ENCODE assay signal across 27 mouse cellular contexts in the genomic region with DNA sequence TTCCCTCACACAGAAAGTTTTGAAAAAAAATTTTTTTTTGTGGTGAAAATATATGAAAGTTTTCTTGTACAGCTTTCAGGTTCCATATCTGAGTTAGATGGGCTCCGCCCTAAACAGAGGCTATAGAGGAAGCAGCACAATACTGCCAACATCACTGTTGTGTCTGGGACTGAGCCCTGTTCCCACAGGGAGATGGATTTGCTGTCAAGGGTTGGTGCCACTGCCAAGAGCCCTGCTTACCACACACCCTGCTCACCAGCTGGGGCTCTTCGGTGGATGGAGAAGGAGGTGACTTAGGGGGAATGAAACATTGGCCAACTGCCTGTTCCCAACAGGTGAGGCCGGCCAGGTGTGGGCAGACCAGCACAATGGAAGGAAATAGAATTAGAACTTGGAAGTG. TPM values are rescaled to one million over a fixed set of nuclear protein-coding genes. Genes with fewer than 3 reads are reported as not detected.
DNase-seq lines count a peak whose midpoint lies in the region; ATAC-seq lines count a peak whose summit lies in the region.
"Had no signal": no experiment of that assay in that cellular context is flagged by ENCODE, and none has a peak within 500 bp of the region (broad histone marks: within the 10 kb centered on the region; RNA-seq: fewer than 3 reads in every experiment).

No protein-coding gene starts in this region.

- H3K4me1 ChIP-seq in hindbrain, embryonic 16.5 days (ENCODE audit: control insufficient read depth, insufficient read depth, low read depth, low read length): peaks cover 3% of the 10 kb centered on the region; the same call in 1 of the 2 replicates
- peaks cover 34% of the 10 kb centered on the region for H3K4me1 ChIP-seq in hindbrain, embryonic 10.5 days (replicated peaks)
- H3K4me1 ChIP-seq: embryonic facial prominence, embryonic 15.5 days; heart, embryonic 12.5 days; limb, embryonic 12.5 days; midbrain, embryonic 15.5 days; neural tube, embryonic 13.5 days had no signal

- peak; percentile 83 for ATAC-seq in hindbrain, embryonic 16.5 days
- peak; percentile 47; the same call in 1 of the 2 replicates for ATAC-seq in granulocyte monocyte progenitor cell, adult 5-6 weeks (replicated peaks; ENCODE audit: poor library complexity, severe bottlenecking)
- no peak for ATAC-seq in cerebellum, adult (ENCODE audit: insufficient number of reproducible peaks, low FRiP score, low TSS enrichment)
- ATAC-seq: forebrain, embryonic 14.5 days; intestine, embryonic 16.5 days; liver, postnatal 0 days; midbrain, embryonic 15.5 days had no signal

- H3K36me3 ChIP-seq in hindbrain, embryonic 16.5 days (ENCODE audit: control insufficient read depth, insufficient read depth, low read length): no peaks in the 10 kb centered on the region
- peaks cover 77% of the 10 kb centered on the region for H3K36me3 ChIP-seq in hindbrain, embryonic 10.5 days
- H3K36me3 ChIP-seq: embryonic facial prominence, embryonic 15.5 days; heart, embryonic 12.5 days; hindbrain, embryonic 15.5 days; limb, embryonic 12.5 days; midbrain, embryonic 15.5 days; neural tube, embryonic 13.5 days had no signal

- no peak for DNase-seq in hindbrain, embryonic 10.5 days (ENCODE audit: low spot score)
- DNase-seq in ovary, adult 18-20 months (ENCODE audit: low spot score): peak; percentile 22
- no peak for DNase-seq in ovary, postnatal 10 days (ENCODE audit: low spot score)
- no peak for DNase-seq in B cell, adult 2 months
- DNase-seq: cerebellum, adult 18-20 months; cerebellum, postnatal 25 days; embryo, embryonic 11 days; gastrocnemius, adult 2 months; heart, adult 18-20 months; heart, postnatal 10 days; kidney, adult 9 months; kidney, postnatal 14 days; liver, postnatal 0 days had no signal

- H3K27ac ChIP-seq in hindbrain, embryonic 16.5 days (ENCODE audit: low read depth, low read length): no peak overlapping the region
- H3K27ac ChIP-seq in hindbrain, embryonic 10.5 days: no peak overlapping the region
- H3K27ac ChIP-seq: embryonic facial prominence, embryonic 15.5 days; gastrocnemius, adult 2 months; hindbrain, embryonic 15.5 days; limb, embryonic 12.5 days; midbrain, embryonic 15.5 days; neural tube, embryonic 13.5 days had no signal

- no peak overlapping the region for H3K9ac ChIP-seq in hindbrain, embryonic 16.5 days (ENCODE audit: low read depth, low read length)
- H3K9ac ChIP-seq: embryonic facial prominence, embryonic 15.5 days; heart, embryonic 12.5 days; hindbrain, embryonic 15.5 days; limb, embryonic 12.5 days; liver, postnatal 0 days; midbrain, embryonic 15.5 days; neural tube, embryonic 13.5 days had no signal

- no peaks in the 10 kb centered on the region for H3K9me3 ChIP-seq in hindbrain, embryonic 16.5 days (ENCODE audit: control insufficient read depth, low read length)
- no peaks in the 10 kb centered on the region for H3K9me3 ChIP-seq in hindbrain, embryonic 10.5 days
- H3K9me3 ChIP-seq: embryonic facial prominence, embryonic 15.5 days; heart, embryonic 12.5 days; hindbrain, embryonic 15.5 days; limb, embryonic 12.5 days; midbrain, embryonic 15.5 days; neural tube, embryonic 13.5 days had no signal

- H3K4me2 ChIP-seq in hindbrain, embryonic 16.5 days (ENCODE audit: low read length): no peak overlapping the region
- H3K4me2 ChIP-seq: embryonic facial prominence, embryonic 15.5 days; heart, embryonic 12.5 days; hindbrain, embryonic 15.5 days; limb, embryonic 12.5 days; liver, embryonic 11.5 days; midbrain, embryonic 15.5 days; neural tube, embryonic 13.5 days had no signal

- H3K4me3 ChIP-seq in hindbrain, embryonic 16.5 days (ENCODE audit: low read length): no peak overlapping the region
- no peak overlapping the region for H3K4me3 ChIP-seq in hindbrain, embryonic 10.5 days
- H3K4me3 ChIP-seq: embryonic facial prominence, embryonic 15.5 days; gastrocnemius, adult 2 months; heart, embryonic 12.5 days; hindbrain, embryonic 15.5 days; limb, embryonic 12.5 days; midbrain, embryonic 15.5 days; myocyte; neural tube, embryonic 13.5 days had no signal

- 72% methylated on average over 3 of the region's 3 CpGs for WGBS in hindbrain, embryonic 16.5 days
- 95% methylated on average over 3 of the region's 3 CpGs for WGBS in hindbrain, embryonic 10.5 days

- no peaks in the 10 kb centered on the region for H3K27me3 ChIP-seq in hindbrain, embryonic 16.5 days (replicated peaks; ENCODE audit: control insufficient read depth, insufficient read depth, low read length)
- no peaks in the 10 kb centered on the region for H3K27me3 ChIP-seq in hindbrain, embryonic 10.5 days (ENCODE audit: insufficient read depth, poor library complexity, severe bottlenecking)
- H3K27me3 ChIP-seq: embryonic facial prominence, embryonic 15.5 days; heart, embryonic 12.5 days; hindbrain, embryonic 15.5 days; limb, embryonic 12.5 days; midbrain, embryonic 15.5 days; neural tube, embryonic 13.5 days had no signal

RNA-seq across cellular contexts. Expression of a gene that starts 35.3 kb away (rescaled TPM):
- 16.1 and 22.1 TPM in 2 replicates for polyA plus RNA-seq in hindbrain, embryonic 16.5 days (2015; fragmentation: Nextera tagmentation; extraction: Ambion mirVana)
- 49.2 and 66.6 TPM in 2 replicates for polyA plus RNA-seq in hindbrain, embryonic 10.5 days (2016; fragmentation: Nextera tagmentation; extraction: Ambion mirVana)
- total RNA-seq in granulocyte monocyte progenitor cell, adult 5-6 weeks (2014; fragmentation: Nextera tagmentation): not detected in 2 replicates
- total RNA-seq in granulocyte monocyte progenitor cell, adult 5-6 weeks (2017): not detected in 2 replicates
- total RNA-seq: gastrocnemius, adult 2 months; heart, adult 18-20 months; megakaryocyte-erythroid progenitor cell, adult 5-6 weeks had no signal
- polyA plus RNA-seq: intestine, embryonic 16.5 days; liver, embryonic 11.5 days; liver, postnatal 0 days had no signal
